Mouse (Mus musculus): ENCODE measurements around the gene Flna.
"Not testable (repeated sequence)": the region's sequence is repeated elsewhere in the genome, so short reads cannot be mapped to it uniquely, and the experiment has no call there.

The Flna gene

GRCm38 (mm10) chrX:74246213-74246681 is 3.4 kb downstream of the Flna start:
- DNase-seq (ENCODE audit: low spot score), result peak; percentile 82

- DNase-seq (ENCODE audit: low spot score), result peak; percentile 79
Measured at GRCm38 (mm10) chrX:74245687-74246086, 3.9 kb downstream of the Flna start.

DNA sequence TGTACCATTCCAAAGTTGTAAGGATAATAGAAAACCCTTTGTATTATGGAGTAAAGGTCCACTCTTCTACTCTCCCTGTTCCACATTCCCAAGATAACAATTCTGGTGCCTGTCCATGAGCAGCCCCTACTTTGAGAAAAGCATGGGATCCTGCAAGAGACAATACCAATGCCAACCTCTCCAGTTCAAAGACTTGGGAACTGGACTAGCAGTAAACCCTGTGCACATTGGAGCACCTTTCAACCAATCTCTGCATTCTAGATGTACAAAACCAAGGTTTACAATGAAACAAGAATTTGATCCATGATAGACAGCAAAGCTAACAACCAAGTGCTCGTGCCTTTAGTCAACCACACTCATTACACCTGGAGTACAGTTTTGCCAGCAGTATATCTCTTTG is 4.5 kb downstream of the Flna start:
- no peak for DNase-seq (ENCODE audit: low spot score)

- DNase-seq (ENCODE audit: low spot score), result peak; percentile 39
Measured at GRCm38 (mm10) chrX:74244614-74245083, 5.0 kb downstream of the Flna start.

DNA sequence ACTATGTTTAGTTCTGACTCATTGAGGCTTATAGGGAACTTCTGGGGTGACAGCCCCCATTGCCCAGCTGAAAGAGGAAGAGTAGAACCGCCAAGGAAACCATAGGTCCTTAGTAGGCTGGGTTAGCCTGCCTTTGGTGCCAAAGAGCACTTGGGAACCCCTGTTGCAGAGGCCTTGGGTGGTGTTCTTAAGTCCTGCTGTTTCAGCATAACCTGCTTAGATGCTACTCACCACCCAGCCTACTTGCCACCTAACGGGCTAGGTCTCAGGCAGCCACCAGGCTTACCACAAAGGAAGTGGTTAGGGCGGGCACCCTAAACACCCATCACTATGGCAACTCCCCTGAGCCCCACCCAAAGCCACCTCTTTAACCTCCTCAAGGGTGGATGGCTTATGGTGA is 5.8 kb downstream of the Flna start:
- no peak for DNase-seq (ENCODE audit: low spot score)

- DNase-seq (ENCODE audit: low spot score), result no peak
Measured at GRCm38 (mm10) chrX:74243396-74243795, 6.2 kb downstream of the Flna start.

DNA sequence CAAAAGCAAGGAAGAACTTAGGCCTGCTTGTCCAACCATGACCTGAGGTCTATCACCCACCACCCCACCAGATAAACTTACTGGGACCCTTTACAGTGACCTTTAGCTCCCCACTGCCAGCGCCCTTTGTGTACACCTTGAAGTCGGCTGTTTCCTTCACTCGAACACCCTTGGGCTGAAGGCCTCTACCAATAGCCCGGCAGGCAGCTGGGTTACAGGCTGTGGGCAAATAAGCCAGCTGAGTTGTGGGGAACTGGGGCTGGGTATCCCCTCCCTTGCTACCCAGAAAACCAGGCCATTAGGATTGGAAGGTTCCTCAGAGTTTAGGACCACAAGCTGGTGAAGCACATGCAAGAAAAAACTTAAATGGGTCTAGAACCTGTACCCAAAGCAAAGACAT is 9.3 kb downstream of the Flna start:
- no peak for DNase-seq (ENCODE audit: low spot score)

GRCm38 (mm10) chrX:74233196-74233595 is 16.4 kb downstream of the Flna start:
- no peak for DNase-seq (ENCODE audit: low spot score)

DNA sequence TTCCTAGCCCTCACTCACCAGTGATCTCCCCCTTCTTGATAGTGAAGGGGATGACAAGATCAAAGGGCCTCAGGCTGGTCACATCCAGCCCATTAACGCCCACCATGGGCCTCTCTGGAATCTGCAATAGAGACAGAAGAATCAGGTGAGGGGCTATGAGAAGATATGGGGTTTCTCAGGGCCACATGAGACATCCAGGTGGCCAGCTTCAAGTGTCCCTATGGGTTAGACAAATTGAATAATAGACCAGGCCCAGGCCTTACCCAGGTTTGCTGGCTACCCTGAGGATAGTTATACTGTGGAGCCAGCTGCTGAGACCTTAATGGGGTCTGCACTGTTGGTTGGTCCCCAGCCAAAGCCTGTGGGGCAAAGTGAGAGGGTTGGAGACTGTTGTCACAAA is 19.6 kb downstream of the Flna start:
- DNase-seq (ENCODE audit: low spot score), result no peak

- DNase-seq (ENCODE audit: low spot score), result not testable (repeated sequence)
Measured at GRCm38 (mm10) chrX:74220099-74220498, 29.5 kb downstream of the Flna start.

DNA sequence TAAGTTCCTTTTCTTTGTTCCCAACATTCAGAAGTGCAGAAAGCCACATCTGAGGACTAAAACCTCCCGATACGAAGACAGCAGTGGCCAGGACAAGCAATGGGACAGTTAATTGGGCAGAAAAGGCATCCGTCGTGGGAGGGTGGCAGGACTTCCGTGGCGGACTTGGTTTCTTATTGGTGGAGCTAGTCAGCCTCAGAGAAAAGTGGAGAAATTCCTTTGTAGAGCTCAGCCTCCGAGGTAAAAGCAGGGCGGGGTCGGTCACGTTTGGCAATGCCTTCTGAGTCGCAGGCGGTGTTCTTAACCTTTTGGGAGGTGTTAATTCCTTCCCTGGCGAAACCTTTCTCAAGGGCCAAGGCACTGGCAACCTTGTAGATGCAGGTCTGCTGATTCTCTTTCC is 30.2 kb downstream of the Flna start:
- no peak for DNase-seq (ENCODE audit: low spot score)

DNA sequence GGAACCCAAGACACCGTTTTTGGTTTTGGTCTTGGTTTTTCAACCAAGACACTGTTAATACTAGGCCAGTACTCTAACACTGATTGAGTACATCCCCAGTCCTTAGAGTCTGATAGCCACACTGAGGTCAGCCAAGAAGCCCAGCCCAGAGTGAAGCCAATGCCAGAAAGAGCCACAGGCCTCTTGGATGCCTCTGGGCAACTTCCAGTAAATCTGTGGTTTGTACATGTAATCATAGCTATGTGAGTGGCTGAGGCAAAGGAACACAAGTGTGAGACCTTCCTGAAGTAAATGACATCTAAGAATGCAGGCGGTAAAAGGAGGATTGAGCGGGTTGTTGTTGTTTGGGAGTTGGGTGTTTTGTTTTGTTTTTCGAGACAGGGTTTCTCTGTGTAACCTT is 31.1 kb downstream of the Flna start:
- DNase-seq (ENCODE audit: low spot score), result no peak

GRCm38 (mm10) chrX:74203556-74203955 is 46.1 kb downstream of the Flna start:
- no peak for DNase-seq (ENCODE audit: low spot score)

DNA sequence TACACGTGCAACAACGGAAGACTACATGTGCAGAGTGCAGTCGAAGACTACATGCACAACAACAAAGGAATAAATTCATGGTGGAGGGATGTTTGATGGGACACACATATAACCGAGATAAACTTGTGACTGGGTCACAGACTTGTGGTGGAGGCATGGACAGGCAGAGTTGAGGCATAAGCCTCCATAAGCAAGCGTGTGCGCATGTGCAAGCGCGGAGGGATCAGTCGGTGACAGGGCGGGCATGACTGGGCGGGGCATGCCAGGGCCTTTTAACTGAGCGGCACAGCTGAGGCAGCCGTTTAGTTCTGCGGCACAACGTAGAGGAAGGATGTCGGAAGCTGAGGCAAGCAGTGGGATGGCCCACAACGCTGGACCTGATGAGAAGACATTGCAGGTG is 72.7 kb downstream of the Flna start, which contains the start of gene Tktl1:
Gene Tktl1 (plus strand): TSS at position 301 of the 400 bp plus-strand sequence.
- no peak for DNase-seq (ENCODE audit: low spot score)
